Mouse (Mus musculus) liver, adult 2 months (tissue): ENCODE results near the gene Rpl23a.

Experiments used
- CTCF ChIP-seq: fragments of 200-500 bp; IDR thresholded peaks from 2 replicates; pipeline ENCODE4 v1.5.1; 2011; ENCODE audit warnings: low read depth, low read length, control low read depth
- POLR2A ChIP-seq: fragments of 200-500 bp; IDR thresholded peaks from 2 replicates; pipeline ENCODE4 v1.6.1; 2011; ENCODE audit warnings: low read length, control low read depth; ENCODE audit not compliant: insufficient read depth; ENCODE audit errors: extremely low read depth

GRCm38 (mm10) chr11:78183884-78184514 is 615 bp upstream of the Rpl23a start:
- TF ChIP-seq POLR2A (no peak), CTCF (no peak)
